Mouse (Mus musculus): ENCODE data around the gene Nsf. TPM values are rescaled to one million over a fixed set of nuclear protein-coding genes. Genes with fewer than 3 reads are reported as not detected.
"Not testable (repeated sequence)": the region's sequence is repeated elsewhere in the genome, so short reads cannot be mapped to it uniquely, and the experiment has no call there.

Nsf gene
- polyA plus RNA-seq, 1 experiment = 10.3 TPM

- TF ChIP-seq POLR2A (IDR thresholded peaks at IDR 0.05; ENCODE audit: control insufficient read depth, low read depth, low read length) (no peak), CTCF (IDR thresholded peaks at IDR 0.05; ENCODE audit: control insufficient read depth, insufficient read depth, insufficient replicate concordance, low read depth, low read length) (no peak)
- H3K4me1 ChIP-seq (ENCODE audit: control insufficient read depth, insufficient read depth, low read length) = no peaks in the 10 kb centered on the region
- no peak overlapping the region for H3K27ac ChIP-seq (ENCODE audit: control insufficient read depth, insufficient read depth, low read depth, low read length)
- no peak overlapping the region for H3K4me3 ChIP-seq (ENCODE audit: control insufficient read depth, low read depth, low read length)
- H3K36me3 ChIP-seq (ENCODE audit: control insufficient read depth, insufficient read depth, low read length) = no peaks in the 10 kb centered on the region
- H3K27me3 ChIP-seq (ENCODE audit: control insufficient read depth, insufficient read depth, low read length) = no peaks in the 10 kb centered on the region
Measured at GRCm38 (mm10) chr11:103892831-103893230, 61.0 kb downstream of the Nsf start.

GRCm38 (mm10) chr11:103891781-103892180 lies 62.1 kb downstream of the Nsf start:
- no peak overlapping the region for H3K4me3 ChIP-seq (ENCODE audit: control insufficient read depth, low read depth, low read length)
- no peak overlapping the region for H3K27ac ChIP-seq (ENCODE audit: control insufficient read depth, insufficient read depth, low read depth, low read length)
- no peak for TF ChIP-seq POLR2A (IDR thresholded peaks at IDR 0.05; ENCODE audit: control insufficient read depth, low read depth, low read length)
- no peak for TF ChIP-seq CTCF (IDR thresholded peaks at IDR 0.05; ENCODE audit: control insufficient read depth, insufficient read depth, insufficient replicate concordance, low read depth, low read length)
- no peaks in the 10 kb centered on the region for H3K36me3 ChIP-seq (ENCODE audit: control insufficient read depth, insufficient read depth, low read length)
- H3K4me1 ChIP-seq (ENCODE audit: control insufficient read depth, insufficient read depth, low read length) = no peaks in the 10 kb centered on the region
- no peaks in the 10 kb centered on the region for H3K27me3 ChIP-seq (ENCODE audit: control insufficient read depth, insufficient read depth, low read length)

GRCm38 (mm10) chr11:103890337-103891186 lies 63.3 kb downstream of the Nsf start:
- H3K36me3 ChIP-seq (ENCODE audit: control insufficient read depth, insufficient read depth, low read length) = no peaks in the 10 kb centered on the region
- no peak overlapping the region for H3K27ac ChIP-seq (ENCODE audit: control insufficient read depth, insufficient read depth, low read depth, low read length)
- TF ChIP-seq POLR2A (IDR thresholded peaks at IDR 0.05; ENCODE audit: control insufficient read depth, low read depth, low read length) (no peak), CTCF (IDR thresholded peaks at IDR 0.05; ENCODE audit: control insufficient read depth, insufficient read depth, insufficient replicate concordance, low read depth, low read length) (no peak)
- no peaks in the 10 kb centered on the region for H3K27me3 ChIP-seq (ENCODE audit: control insufficient read depth, insufficient read depth, low read length)
- no peaks in the 10 kb centered on the region for H3K4me1 ChIP-seq (ENCODE audit: control insufficient read depth, insufficient read depth, low read length)
- no peak overlapping the region for H3K4me3 ChIP-seq (ENCODE audit: control insufficient read depth, low read depth, low read length)

- Histone ChIP-seq H3K27ac (ENCODE audit: control insufficient read depth, insufficient read depth, low read depth, low read length) (no peak overlapping the region), H3K27me3 (ENCODE audit: control insufficient read depth, insufficient read depth, low read length) (no peaks in the 10 kb centered on the region), H3K36me3 (ENCODE audit: control insufficient read depth, insufficient read depth, low read length) (no peaks in the 10 kb centered on the region), H3K4me3 (ENCODE audit: control insufficient read depth, low read depth, low read length) (no peak overlapping the region), H3K4me1 (ENCODE audit: control insufficient read depth, insufficient read depth, low read length) (no peaks in the 10 kb centered on the region)
- TF ChIP-seq POLR2A (IDR thresholded peaks at IDR 0.05; ENCODE audit: control insufficient read depth, low read depth, low read length) (no peak), CTCF (IDR thresholded peaks at IDR 0.05; ENCODE audit: control insufficient read depth, insufficient read depth, insufficient replicate concordance, low read depth, low read length) (no peak)
Measured at GRCm38 (mm10) chr11:103887724-103888410, 66.0 kb downstream of the Nsf start.

DNA sequence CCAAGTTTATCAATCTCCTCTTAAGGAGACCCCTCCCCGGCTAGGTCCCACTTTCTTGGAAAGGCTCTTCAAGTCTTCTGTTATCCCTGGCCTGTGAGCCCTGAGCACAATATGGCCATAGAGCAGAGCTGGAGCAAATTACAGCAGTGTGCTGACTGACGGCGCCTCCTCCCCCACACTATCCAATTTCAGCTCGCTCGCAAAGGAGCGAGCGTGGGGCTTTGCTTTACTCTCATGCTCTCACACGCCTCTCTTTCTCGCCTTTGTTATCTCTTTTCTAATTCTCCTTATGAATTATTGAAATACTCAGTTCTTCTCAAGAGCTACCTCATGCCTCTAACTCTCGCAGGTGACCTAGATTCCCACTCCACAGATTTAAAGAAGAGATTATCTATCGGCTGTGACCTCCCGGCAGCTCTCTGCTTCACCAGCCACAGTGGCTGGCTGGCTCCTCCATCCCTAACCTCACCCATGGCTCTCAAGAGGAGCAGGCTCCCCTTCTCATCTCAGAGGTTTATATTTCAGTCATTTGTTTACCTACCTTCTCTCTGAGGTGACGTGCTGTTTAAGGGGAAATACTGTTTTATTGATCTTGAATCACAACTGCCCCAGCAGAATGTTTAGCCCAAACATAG lies 69.0 kb downstream of the Nsf start:
- Histone ChIP-seq H3K4me1 (ENCODE audit: control insufficient read depth, insufficient read depth, low read length) (no peaks in the 10 kb centered on the region), H3K36me3 (ENCODE audit: control insufficient read depth, insufficient read depth, low read length) (no peaks in the 10 kb centered on the region), H3K4me3 (ENCODE audit: control insufficient read depth, low read depth, low read length) (no peak overlapping the region), H3K27ac (ENCODE audit: control insufficient read depth, insufficient read depth, low read depth, low read length) (no peak overlapping the region), H3K27me3 (ENCODE audit: control insufficient read depth, insufficient read depth, low read length) (no peaks in the 10 kb centered on the region)
- no peak for TF ChIP-seq CTCF (IDR thresholded peaks at IDR 0.05; ENCODE audit: control insufficient read depth, insufficient read depth, insufficient replicate concordance, low read depth, low read length)

- no peaks in the 10 kb centered on the region for H3K27me3 ChIP-seq (ENCODE audit: control insufficient read depth, insufficient read depth, low read length)
- TF ChIP-seq POLR2A (IDR thresholded peaks at IDR 0.05; ENCODE audit: control insufficient read depth, low read depth, low read length) (no peak), CTCF (IDR thresholded peaks at IDR 0.05; ENCODE audit: control insufficient read depth, insufficient read depth, insufficient replicate concordance, low read depth, low read length) (no peak)
- no peaks in the 10 kb centered on the region for H3K4me1 ChIP-seq (ENCODE audit: control insufficient read depth, insufficient read depth, low read length)
- no peak overlapping the region for H3K4me3 ChIP-seq (ENCODE audit: control insufficient read depth, low read depth, low read length)
- no peak overlapping the region for H3K27ac ChIP-seq (ENCODE audit: control insufficient read depth, insufficient read depth, low read depth, low read length)
- H3K36me3 ChIP-seq (ENCODE audit: control insufficient read depth, insufficient read depth, low read length) = no peaks in the 10 kb centered on the region
Measured at GRCm38 (mm10) chr11:103883793-103884192, 70.1 kb downstream of the Nsf start.

DNA sequence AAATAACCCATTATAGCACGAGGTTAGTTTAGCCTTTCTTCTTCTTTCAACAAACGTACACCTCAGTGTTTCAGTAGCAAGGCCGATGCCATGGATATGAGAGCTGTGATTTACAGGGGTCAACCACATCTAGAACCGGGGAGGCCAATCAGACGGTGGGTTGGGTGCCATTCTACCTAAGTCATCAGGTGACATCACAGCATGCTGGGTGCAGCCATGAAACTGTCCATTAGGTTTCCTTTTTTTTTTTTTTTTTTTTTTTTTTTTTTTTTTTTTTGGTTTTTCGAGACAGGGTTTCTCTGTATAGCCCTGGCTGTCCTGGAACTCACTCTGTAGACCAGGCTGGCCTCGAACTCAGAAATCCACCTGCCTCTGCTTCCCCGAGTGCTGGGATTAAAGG lies 74.4 kb downstream of the Nsf start:
- not testable (repeated sequence) for H3K36me3 ChIP-seq (ENCODE audit: control insufficient read depth, insufficient read depth, low read length)

More for the DNA sequence above, 74.4 kb downstream of the Nsf start:
- H3K4me1 ChIP-seq (ENCODE audit: control insufficient read depth, insufficient read depth, low read length); H3K4me3 ChIP-seq (ENCODE audit: control insufficient read depth, low read depth, low read length); H3K27ac ChIP-seq (ENCODE audit: control insufficient read depth, insufficient read depth, low read depth, low read length); H3K27me3 ChIP-seq (ENCODE audit: control insufficient read depth, insufficient read depth, low read length): not testable (repeated sequence)

All from testis, adult 2 months (tissue).